Mouse (Mus musculus) liver, embryonic 14.5 days (tissue): ENCODE measurements around the gene Rps6ka2. TPM values are rescaled to one million over a fixed set of nuclear protein-coding genes. Genes with fewer than 3 reads are reported as not detected.
"Not testable (repeated sequence)": the region's sequence is repeated elsewhere in the genome, so short reads cannot be mapped to it uniquely, and the experiment has no call there.

Source experiments
- ATAC-seq: fragments of 200-750 bp; cut with Nextera tagmentation; 2 replicates; pipeline ENCODE4 v1.8.0; 2017; ENCODE audit warnings: moderate number of reproducible peaks, mild to moderate bottlenecking, moderate library complexity; ENCODE audit not compliant: insufficient read depth
- DNase-seq, 3 experiments: peaks; one replicate each; pipeline ENCODE4 v3.0.0-alpha.2; 2012 to 2013; ENCODE audit warnings: low read depth in 3 of 3, low spot score in 3 of 3
- H3K27ac ChIP-seq: fragments of 300-500 bp; sonication (generic); 2 replicates; pipeline ENCODE4 v1.5.1; 2014; ENCODE audit warnings: moderate library complexity, mild to moderate bottlenecking, control low read depth, inconsistent platforms
- H3K27me3 ChIP-seq: fragments of 300-500 bp; sonication (generic); 2 replicates; pipeline ENCODE4 v1.6.1; 2014; ENCODE audit warnings: mild to moderate bottlenecking, low read length, moderate library complexity; ENCODE audit not compliant: control insufficient read depth, insufficient read depth
- H3K36me3 ChIP-seq: fragments of 300-500 bp; sonication (generic); replicated peaks from 2 replicates; pipeline ENCODE4 v1.6.1; 2014; ENCODE audit warnings: low read depth; ENCODE audit not compliant: control insufficient read depth, insufficient read depth
- H3K4me1 ChIP-seq, 2 experiments: fragments of 200-500 bp in 1 of 2; fragments of 300-500 bp in 1 of 2; sonication (generic) in 1 of 2; replicated peaks; 2 replicates each; pipeline ENCODE4 v1.6.1; 2012 to 2014; ENCODE audit warnings: antibody characterized with exemption in 1 of 2, inconsistent platforms in 1 of 2, low read length in 1 of 2; ENCODE audit not compliant: control insufficient read depth in 2 of 2, insufficient read depth in 2 of 2
- H3K4me2 ChIP-seq: fragments of 300-500 bp; sonication (generic); 2 replicates; pipeline ENCODE4 v1.6.1; 2014; ENCODE audit warnings: low read depth, mild to moderate bottlenecking, control low read depth, moderate library complexity
- H3K4me3 ChIP-seq, 2 experiments: fragments of 200-500 bp in 1 of 2; fragments of 300-500 bp in 1 of 2; sonication (generic) in 1 of 2; 2 replicates each; pipeline ENCODE4 v1.5.1; 2012 to 2014; ENCODE audit warnings: low read depth in 2 of 2, low read length in 2 of 2, mild to moderate bottlenecking in 2 of 2, control low read depth in 1 of 2, inconsistent platforms in 1 of 2, moderate library complexity in 1 of 2; ENCODE audit not compliant: insufficient read depth in 1 of 2
- H3K9ac ChIP-seq: fragments of 300-500 bp; sonication (generic); replicated peaks from 2 replicates; pipeline ENCODE4 v1.6.1; 2014; ENCODE audit warnings: mild to moderate bottlenecking, control low read depth, moderate library complexity
- H3K9me3 ChIP-seq: fragments of 300-500 bp; sonication (generic); 2 replicates; pipeline ENCODE4 v1.6.1; 2016; ENCODE audit warnings: low read length, mixed read lengths; ENCODE audit not compliant: control insufficient read depth
- CTCF ChIP-seq: IDR thresholded peaks from 2 replicates; pipeline ENCODE4 v1.5.1; 2016; ENCODE audit warnings: antibody characterized with exemption, low read depth, control low read depth
- EP300 ChIP-seq: IDR thresholded peaks from 2 replicates; pipeline ENCODE4 v1.6.1; 2016; ENCODE audit warnings: antibody characterized with exemption, low read depth
- WGBS: fragments of 180-500 bp; shearing (Covaris S2); extraction: QIAGEN DNeasy Blood & Tissue Kit; methylation state at CpG from one replicate; pipeline ENCODE4 v1.1.7; 2014; ENCODE audit not compliant: insufficient replicate concordance; 5-methylcytosine and 5-hydroxymethylcytosine counted together
- polyA plus RNA-seq, 2 experiments: library from polyadenylated mRNA; depleted of rRNA in 1 of 2; stranded (reverse) in 1 of 2; unstranded in 1 of 2; fragments of >200 nt; fragmentation: Nextera tagmentation in 1 of 2; extraction: Ambion mirVana in 1 of 2; gene quantifications; 2 replicates each; pipeline versions ENCODE4 v1.2.1 to v1.2.3; 2012 to 2014

The Rps6ka2 gene
- polyA plus RNA-seq, 2 experiments: 0.89 to 1.0 TPM

DNA sequence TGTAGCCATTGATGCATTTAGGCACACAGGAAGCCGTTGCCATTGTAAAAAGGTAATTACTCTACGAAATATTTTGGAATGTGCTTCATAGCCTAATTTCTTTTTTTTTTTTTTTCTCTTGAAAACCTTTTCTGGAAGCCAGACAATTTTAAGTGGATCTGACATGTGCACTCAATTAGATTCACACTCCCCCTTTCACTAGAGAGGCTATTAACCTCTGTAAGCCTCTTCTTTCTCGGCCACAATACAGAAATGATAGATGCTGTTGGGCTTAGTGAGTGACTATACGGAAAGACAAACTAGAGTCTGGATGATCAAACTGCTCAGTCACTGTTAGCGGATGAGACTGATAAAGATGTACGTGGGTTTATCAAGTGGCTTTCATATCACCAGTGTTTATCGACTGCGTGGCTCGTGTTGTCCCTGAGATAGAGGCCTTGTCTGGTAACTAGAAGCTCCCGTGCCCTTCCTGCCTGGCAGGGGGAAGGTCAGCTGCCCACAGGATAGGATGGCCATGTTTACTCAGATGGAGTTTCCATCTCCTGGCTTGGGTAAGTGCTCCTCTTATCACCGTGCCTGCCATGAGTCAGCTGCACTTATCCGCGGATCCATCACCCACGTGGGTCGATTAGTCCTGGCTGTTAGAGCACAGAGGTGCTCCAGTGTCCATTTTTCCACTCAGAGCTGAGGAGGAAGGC is 3.6 kb downstream of the Rps6ka2 start:
- TF ChIP-seq EP300 (no peak), CTCF (no peak)
- Histone ChIP-seq H3K4me3 (no peak overlapping the region), H3K4me1 (peaks cover 9 to 15% of the 10 kb centered on the region in 2 experiments), H3K9ac (no peak overlapping the region), H3K9me3 (no peaks in the 10 kb centered on the region), H3K27me3 (peaks cover 10% of the 10 kb centered on the region), H3K4me2 (no peak overlapping the region), H3K36me3 (no peaks in the 10 kb centered on the region), H3K27ac (no peak overlapping the region)
- ATAC-seq: no peak
- WGBS: 16% methylated on average over 15 of the region's 15 CpGs
- DNase-seq: no peak

DNA sequence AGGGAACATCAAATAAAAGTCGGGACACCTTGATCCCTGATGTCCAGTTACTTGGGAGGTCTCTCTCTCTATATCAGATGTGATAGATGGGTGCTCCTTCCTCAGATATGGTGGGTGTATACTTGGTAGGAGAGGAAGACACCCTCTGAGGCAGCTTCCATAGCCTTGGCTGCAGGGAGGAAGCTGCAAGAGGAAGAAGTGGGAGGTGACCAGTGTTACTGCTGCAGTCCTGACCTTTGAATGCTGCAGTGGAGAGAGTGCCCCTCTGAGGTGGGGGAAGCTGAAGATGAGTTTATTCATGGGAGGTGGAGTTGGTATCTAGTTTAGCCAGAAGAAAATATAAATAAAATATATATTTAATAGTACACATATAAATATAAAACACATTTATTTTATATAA is 5.4 kb downstream of the Rps6ka2 start:
- Histone ChIP-seq H3K36me3 (no peaks in the 10 kb centered on the region), H3K27ac (no peak overlapping the region), H3K9ac (no peak overlapping the region), H3K9me3 (no peaks in the 10 kb centered on the region), H3K4me2 (no peak overlapping the region), H3K27me3 (peaks cover 9% of the 10 kb centered on the region), H3K4me1 (peaks cover 6 to 9% of the 10 kb centered on the region in 2 experiments), H3K4me3 (no peak overlapping the region)
- 58% methylated on average over 1 of the region's 1 CpGs for WGBS
- TF ChIP-seq EP300 (no peak), CTCF (no peak)
- DNase-seq (no peak), ATAC-seq (no peak)

DNA sequence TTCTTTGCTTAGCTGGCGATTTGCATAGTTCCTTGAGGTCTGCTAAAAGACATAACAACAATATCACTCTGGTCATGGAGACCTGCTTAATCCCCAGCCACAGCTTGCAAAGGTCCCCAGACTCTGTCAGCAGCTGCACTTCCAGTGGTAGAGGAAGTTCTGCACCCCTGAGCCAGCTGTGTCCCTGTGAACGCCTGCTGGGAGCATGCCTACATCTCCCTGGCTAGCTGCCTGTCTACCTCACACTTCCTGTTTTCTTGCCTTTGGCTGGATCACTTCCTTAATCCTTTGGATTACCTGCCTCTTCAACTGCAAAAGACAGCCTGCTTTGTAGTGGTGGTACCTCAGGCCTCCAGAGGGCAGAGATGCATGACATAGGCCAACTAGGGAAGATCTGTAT is 6.5 kb downstream of the Rps6ka2 start:
- no peak overlapping the region for H3K27ac ChIP-seq
- no peaks in the 10 kb centered on the region for H3K9me3 ChIP-seq
- H3K27me3 ChIP-seq: no peaks in the 10 kb centered on the region
- TF ChIP-seq CTCF (0 out of 2 replicates have a peak, but pooled peaks have one; percentile 2), EP300 (no peak)
- no peaks in the 10 kb centered on the region for H3K36me3 ChIP-seq
- ATAC-seq (no peak), DNase-seq (no peak)
- WGBS: 22% methylated on average over 2 of the region's 2 CpGs
- H3K4me2 ChIP-seq: no peak overlapping the region
- no peak overlapping the region for H3K4me3 ChIP-seq
- peaks cover 6 to 9% of the 10 kb centered on the region in 2 experiments for H3K4me1 ChIP-seq
- no peak overlapping the region for H3K9ac ChIP-seq

DNA sequence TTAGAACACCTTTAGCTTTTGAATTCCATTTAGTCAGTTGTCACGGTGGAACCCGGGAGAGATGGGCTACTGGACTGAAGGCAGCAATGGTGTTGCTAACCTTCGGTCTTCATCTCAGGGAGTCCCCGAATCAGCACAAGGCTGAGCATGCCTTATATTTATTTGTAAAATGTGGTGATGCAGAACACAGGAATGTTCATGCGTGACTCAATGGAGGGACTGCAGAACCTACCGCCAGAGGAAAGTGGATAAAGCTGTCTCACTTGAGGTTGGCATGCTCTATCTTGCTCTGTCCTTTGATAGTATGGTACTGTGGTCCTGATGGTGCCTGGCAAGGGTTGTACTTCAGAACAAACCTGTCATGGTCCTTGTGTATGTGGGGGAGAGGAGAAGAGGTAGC is 8.3 kb downstream of the Rps6ka2 start:
- Histone ChIP-seq H3K9ac (no peak overlapping the region), H3K4me1 (peaks cover 6 to 7% of the 10 kb centered on the region in 2 experiments), H3K4me2 (no peak overlapping the region), H3K4me3 (no peak overlapping the region), H3K36me3 (no peaks in the 10 kb centered on the region), H3K27ac (no peak overlapping the region), H3K9me3 (no peaks in the 10 kb centered on the region), H3K27me3 (no peaks in the 10 kb centered on the region)
- DNase-seq (no peak), ATAC-seq (no peak)
- 71% methylated on average over 6 of the region's 6 CpGs for WGBS
- TF ChIP-seq CTCF: no peak
- TF ChIP-seq EP300: no peak

DNA sequence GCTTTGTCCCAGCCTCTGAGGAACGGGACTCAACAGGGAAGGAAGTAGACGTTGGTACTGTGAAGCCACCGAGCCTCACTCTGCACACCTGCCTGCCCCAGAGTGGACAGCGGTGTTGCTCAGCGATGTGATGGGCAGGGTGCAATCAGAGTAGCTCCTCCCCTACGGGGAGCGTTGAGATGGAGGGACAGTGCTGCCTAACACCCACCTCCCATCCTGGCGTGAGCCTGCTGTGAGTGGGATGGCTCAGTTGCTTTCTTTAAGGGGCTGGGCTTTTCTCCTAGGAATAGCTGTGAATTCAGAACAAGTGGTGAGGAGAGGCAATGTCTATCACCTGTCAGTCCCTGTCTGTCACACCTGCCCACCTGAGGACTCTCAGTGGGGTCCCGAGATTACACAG is 12.3 kb downstream of the Rps6ka2 start:
- H3K27ac ChIP-seq: no peak overlapping the region

DNA sequence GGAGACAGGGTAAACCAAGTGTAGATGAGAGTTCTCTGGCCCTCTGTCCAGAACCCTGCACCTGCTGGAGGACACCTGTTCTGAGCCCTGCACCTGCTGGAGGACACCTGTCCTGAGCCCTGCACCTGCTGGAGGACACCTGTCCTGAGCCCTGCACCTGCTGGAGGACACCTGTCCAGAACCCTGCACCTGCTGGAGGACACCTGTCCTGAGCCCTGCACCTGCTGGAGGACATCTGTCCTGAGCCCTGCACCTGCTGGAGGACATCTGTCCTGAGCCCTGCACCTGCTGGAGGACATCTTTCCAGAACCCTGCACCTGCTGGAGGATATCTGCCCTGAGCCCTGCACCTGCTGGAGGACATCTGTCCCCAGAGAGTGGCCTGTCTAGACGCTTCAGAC is 17.1 kb downstream of the Rps6ka2 start:
- H3K4me3 ChIP-seq, H3K9ac ChIP-seq, ATAC-seq, H3K27ac ChIP-seq, H3K4me1 ChIP-seq, H3K36me3 ChIP-seq, H3K9me3 ChIP-seq, H3K4me2 ChIP-seq, H3K27me3 ChIP-seq, DNase-seq: not testable (repeated sequence)
- 52% methylated on average over 1 of the region's 1 CpGs for WGBS

More for the DNA sequence above, 12.3 kb downstream of the Rps6ka2 start:
- Histone ChIP-seq H3K9ac (no peak overlapping the region), H3K36me3 (no peaks in the 10 kb centered on the region), H3K4me1 (no peaks in the 10 kb centered on the region), H3K27me3 (no peaks in the 10 kb centered on the region), H3K9me3 (no peaks in the 10 kb centered on the region), H3K4me3 (no peak overlapping the region), H3K4me2 (no peak overlapping the region)
- ATAC-seq (no peak), DNase-seq (no peak)
- TF ChIP-seq EP300: no peak
- no peak for TF ChIP-seq CTCF
- WGBS: 26% methylated on average over 9 of the region's 9 CpGs
